Mouse (Mus musculus) spleen, postnatal 36 days (tissue): ENCODE measurements around the gene Sparc.

Experiments
- DNase-seq, 2 experiments: peaks; one replicate each; pipeline ENCODE4 v3.0.0; 2022; ENCODE audit warnings: low spot score in 2 of 2, mixed read lengths in 1 of 2

The Sparc gene

DNA sequence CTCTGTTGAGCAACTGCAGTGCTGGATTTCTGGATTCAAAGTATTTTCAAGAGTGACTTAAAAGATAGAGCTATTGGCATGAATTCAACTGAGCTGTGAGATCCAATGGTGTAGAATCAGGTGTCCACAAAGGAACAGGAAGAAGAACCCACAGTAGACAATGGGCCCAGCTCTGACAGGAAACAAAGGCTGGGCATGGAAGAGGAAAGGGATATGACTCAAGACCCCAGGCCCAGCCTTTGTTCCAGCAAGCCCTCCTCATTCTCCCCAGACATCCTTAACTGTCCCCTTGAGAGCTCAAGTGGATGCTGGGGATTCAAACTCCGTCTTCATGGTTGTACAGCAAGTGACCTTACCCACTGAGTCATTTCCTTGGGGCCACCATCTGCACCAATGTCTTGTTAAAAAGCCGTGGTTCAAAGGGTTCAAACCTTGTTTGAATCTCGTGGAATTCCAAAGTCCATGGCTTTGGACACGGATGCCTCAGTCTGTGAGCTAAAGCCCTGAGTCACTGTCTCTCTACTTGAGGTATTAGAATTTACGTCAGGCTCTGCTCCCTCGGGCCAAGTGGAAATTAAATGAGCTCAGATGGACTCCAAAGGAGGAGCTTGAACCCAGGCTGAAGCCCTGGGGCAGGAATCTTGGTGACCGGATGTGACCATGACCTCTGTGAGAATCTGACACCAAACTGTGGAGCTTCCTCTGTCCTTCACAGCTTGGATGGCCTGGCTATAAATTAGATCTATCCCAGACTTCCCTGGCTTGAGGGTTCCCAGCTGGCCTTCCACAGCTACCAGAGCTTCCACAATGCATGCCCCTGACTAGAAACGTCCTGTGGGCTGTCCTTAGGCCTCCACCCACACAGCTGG is 17.1 kb downstream of the Sparc start:
- DNase-seq, result peak; percentile 21 to 31

DNA sequence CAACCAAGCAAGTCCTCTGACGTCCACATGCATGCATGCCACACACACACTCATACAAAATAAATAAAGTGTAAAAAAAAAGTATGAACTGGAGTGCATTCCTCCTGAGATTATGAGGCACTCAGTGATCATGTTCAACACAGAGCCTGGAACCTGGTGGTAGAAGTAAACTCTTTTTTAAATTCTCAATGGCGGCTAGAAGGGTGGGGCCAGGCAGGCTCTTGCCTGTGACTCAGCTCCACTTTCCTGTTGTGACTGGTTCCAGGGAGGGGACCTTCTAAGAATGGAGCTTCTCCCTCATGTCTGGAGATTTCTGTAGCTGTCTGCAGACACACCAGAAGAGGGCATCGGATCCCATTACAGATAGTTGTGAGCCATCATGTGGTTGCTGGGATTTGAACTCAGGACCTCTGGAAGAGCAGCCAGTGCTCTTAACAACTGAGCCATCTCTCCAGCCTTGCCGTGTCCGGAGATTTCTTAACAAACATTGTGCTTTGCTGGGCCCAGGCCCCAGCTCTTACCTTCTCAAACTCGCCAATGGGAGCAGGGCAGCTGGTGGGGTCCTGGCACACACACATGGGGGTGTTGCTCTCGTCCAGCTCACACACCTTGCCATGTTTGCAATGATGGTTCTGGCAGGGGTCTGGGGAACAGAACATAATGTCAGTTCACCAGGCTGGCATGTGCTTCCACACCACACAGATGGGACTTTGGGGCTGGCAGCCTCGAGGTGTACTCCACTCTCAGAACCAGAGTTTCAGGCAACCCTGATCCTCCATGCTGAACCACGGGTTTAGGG is 18.1 kb downstream of the Sparc start:
- no peak for DNase-seq

DNA sequence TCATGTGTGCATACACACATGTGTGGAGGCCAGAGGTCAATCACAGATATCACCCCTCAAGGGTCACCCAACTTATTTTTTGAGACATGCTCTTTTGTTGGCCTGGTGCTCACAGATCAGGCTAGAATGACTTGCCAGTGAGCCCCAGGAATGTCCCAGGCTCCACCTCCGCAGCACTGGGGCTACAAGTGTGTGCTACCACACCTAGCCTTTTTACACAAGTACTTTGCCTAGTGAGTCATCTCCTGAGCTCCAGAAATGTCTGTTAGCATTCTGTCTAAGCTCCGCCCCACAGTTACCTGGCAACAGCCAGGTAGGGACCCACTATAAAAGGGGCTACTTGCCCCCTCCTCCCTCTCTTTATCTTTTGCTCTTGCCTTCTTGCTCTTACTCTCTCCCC is 22.1 kb downstream of the Sparc start:
- no peak for DNase-seq

DNA sequence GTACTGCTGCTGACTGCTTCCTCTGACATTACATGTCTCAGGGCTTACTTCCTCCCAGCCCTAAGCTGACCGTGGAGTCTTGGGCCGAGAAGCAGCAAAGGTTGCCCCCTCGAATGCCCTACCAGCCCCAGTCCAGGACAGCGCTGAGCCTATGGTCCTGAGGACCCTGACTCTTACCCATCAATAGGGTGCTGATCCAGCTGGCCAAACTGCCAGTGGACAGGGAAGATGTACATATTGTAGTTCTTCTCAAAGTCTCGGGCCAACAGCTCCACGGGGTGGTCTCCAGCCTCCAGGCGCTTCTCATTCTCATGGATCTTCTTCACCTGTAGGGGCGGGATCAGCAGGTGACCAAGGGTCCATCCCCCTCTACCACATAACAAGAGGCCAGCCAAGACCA is 24.6 kb downstream of the Sparc start:
- DNase-seq, result no peak

DNA sequence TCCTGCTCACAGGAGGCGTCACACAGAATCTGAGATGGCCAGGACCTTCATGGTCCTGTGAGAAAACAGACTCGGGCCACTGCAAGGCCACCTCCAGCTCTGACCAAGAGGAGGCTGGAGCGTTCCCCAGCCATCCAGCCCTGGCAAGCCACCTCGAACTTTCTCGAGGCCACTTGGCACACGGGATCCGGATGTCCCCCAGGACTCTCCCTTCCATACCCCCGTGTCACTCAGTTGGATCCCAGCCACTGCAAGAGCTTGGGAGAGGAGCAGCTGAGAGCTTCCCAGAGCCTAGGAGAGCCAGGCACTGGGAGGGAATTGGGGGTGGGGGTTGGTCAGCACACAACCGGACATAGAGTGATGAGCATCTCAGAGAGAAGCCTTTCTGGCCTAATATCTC is 25.5 kb downstream of the Sparc start:
- DNase-seq, result no peak

DNA sequence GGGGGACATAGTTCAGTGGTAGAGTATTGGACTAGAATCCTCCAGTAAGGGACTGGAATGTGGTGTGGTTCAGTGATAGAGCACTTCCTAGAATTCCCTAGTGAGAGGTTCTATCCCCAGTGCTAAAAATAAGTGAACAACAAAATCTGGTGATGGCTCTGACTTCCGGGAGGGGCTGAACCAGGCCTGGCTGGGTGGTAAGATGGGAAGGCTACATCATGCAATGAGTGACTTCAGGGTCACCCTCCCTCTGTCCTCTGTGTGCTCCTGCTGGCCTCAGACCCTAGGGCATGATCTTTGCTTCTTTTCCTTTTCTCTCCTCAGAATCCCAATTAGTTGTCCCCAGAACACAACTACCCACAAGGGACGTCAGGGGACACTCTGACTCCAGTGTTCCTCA is 25.9 kb downstream of the Sparc start:
- no peak for DNase-seq

DNA sequence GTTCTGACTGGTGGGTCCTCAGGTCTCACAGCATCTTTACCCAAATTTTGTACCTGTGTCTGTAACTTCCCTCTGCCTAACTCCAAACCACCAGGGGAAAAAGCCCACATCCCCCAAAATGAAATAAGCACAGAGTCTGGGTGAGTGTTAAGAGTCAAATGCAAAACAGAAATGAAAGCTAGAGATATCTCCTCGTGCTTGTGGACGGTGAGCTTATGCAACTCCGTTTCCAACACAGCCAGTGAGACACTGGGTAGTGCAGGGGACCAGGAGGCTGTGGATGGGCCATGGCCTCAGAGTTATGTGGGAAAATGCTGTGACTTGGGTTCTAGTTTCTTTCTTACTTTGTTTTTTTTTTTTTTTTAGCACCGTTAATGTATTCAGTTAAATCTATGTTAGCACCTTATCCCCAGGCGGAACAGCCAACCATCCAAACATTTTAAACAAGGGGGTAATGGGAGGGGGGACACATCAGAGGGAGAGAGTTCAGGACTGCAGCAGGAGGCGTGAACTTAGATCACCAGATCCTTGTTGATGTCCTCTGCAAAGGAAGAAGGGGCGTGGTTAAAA is 27.8 kb downstream of the Sparc start:
- no peak for DNase-seq

DNA sequence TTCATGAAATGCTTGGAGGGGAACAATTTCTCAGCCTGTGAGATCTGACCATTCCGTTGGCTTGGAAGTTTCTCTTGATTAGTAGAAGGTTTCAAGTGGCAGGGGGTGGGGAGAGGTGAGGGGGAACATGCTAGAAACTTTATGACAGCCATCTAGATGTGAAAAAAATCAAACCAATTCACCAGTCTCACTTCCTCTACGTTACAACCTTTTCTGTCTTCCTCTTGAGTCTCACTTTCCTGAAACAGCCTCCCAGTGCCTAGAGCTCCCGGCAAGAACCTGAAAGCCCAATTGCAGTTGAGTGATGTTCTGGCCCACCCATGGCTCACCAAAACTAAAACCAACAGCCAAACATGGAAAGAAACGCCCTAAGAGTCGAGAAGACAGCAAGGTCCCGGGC is 28.4 kb downstream of the Sparc start:
- DNase-seq, result no peak

DNA sequence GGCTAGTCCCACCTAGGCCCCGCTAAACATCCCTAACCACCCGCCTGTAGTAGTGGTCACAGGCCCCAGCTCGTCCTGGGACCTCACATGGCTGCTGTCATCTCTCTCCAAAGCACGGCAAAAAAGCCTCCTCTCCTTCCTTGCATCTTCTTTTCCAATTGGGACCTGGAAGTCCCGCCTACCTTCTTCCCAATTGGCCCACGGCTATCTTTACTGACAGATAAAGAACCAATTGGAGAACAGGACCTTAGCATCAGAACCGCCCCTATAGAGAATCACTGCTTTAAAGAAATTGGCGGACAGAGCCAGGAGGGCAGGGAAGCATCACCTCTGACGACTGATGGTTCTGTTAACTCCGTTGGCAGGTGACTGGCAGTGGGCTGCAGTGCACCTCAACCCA is 30.5 kb downstream of the Sparc start:
- no peak for DNase-seq

DNA sequence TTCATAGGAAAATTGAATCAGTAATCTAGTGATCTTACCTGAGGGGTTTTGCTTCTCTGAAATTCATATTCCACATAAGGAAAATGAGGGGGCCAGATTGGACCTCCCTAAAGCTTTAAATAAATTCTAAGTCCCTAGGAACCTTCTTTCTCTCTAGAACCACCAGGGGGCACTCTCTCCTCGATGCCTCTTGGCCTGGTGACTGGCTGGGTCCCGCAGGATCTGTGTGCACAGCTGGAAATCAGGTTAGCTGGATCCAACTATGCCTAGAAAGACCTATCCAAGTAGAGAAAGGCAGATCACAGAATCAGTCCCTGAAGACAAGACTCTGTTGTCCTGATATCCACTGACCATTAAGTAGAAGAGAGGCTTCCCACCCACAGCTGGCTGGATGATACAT is 33.2 kb downstream of the Sparc start:
- peak in 1 of 2 experiments; percentile 21 for DNase-seq

DNA sequence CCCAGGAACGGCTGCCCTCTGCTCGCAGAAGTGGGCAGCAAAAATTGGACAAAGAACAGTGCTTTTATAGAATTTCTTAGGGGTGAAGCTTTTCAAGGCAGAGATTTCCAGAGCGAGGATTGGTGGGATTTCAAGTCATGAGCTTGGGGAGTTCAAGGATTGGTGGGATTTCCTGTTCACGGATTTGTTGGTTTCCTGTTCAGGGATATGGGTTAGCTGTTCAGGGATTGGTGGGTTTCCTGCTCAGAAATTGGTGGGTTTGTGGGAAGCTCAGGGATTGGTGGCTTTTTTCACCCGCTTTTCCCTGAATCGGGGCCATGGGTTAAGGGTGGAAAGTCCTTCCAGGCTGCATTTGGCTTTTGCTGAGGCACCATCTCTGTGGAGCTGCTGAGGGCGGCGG is 35.4 kb downstream of the Sparc start:
- DNase-seq, result no peak

DNA sequence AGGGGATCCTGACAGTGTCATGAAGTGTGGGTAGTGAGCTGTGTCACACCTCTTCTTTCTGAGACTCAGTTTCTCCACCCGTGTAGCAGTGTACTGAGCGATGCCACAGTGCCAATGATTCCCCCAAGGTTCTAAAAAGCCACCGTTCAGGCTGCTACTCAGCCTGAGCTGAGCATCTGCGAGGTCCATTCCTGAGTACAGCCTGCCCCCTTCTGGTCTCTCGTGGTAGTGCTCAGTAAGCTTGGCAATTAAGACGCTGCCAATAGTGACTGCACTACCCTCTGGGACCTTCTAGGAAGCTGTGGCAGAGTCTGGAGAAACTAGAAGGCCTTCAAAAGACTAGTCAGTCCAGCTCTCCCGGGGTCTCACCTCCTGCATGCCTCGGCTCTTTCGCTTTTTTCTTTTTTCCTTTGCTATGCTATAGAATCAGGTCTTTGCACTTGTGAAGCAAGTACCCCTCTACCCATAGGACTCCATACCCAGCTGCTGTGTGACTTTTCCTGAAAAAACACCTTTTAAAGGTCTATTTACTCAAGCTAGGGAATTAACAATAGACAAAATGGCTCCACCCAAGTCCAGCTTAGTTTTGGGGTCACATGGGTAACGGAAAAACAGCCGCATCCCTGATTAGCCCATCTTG is 36.4 kb downstream of the Sparc start:
- peak; percentile 48 to 49 for DNase-seq

DNA sequence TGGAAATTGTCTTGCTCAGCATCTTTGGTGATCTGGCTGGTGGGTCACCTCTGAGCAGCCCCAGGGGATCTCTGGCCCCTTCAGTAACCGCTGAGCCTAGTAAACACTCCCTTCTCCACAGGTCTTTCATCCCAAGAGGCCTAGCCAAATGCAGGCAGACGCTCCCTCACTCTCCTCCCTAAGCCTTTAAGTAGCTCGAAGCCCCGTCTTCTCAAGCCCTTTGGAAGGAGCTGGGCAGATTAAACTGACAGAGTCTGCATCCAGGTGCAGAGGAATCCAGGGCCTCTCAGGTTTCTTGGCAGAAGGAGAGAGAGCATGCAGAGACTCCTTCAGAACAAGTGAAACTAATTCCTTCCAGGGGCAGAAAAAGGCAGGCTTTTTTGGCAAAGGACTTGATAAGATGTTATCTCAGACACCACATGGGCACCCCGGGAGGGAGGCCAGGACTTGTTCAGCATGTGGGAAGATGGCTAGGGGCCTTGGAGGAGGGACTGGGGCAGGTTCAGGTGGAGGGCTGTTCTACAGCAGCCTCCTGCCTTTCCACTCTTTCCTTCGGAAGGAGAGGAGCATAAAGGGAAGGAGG is 39.4 kb downstream of the Sparc start:
- no peak for DNase-seq

DNA sequence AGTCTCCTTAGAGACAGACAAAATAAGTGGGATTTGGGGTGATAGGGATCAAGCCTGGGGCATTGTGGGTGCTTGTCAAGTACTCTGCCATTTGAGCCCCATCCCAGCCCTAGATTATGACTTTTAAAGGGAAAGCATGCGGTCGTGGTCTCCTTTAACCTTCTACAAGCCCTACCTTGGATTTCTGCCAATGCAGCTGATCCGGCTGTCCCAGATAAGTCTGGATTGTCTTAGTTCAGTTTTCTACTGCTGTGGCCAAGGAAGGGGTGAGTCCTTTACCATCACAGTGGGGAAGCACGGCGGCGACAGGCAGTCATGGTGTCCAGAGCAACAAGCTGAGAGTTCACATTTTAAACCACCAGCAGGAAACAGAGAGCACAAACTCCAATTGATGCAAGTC is 42.1 kb downstream of the Sparc start:
- no peak for DNase-seq

DNA sequence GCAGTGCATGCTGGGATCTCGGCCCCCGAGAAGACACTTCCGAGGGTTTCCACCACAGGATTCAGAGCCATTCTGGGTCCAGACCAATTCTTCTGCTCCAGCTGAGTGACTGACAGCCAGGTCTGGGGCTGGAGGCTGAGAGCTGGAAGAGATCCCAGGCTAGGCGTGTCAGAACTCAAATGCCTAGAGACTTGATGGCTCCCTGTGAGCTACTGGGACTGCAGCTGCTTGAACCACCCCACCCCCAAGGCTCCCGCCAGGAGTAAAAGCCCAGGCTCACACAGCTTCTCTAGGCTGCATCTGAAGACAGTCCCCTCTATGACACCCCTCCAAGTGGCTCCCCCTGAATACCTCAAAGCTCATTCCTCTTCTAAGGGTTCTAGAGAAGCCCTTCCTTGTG is 44.6 kb downstream of the Sparc start:
- no peak for DNase-seq

DNA sequence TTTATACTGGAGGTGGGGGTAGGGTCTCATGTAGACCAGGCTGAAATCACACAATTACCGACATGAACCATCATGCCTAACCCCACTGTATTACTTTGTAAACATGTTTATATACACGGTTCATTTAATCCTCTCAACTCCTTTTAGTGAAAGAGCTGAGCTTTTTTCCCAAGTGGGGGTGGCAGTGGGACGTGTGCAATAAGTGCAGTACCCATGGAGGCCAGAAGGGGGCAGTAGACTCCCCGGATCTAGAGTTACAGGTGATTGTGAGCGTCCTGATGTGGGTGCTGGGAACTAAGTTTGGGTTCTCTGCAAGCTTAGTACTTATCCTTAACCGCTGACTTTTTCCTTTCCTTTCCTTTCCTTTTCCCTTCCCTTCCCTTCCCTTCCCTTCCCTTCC is 49.1 kb downstream of the Sparc start:
- DNase-seq, result no peak

DNA sequence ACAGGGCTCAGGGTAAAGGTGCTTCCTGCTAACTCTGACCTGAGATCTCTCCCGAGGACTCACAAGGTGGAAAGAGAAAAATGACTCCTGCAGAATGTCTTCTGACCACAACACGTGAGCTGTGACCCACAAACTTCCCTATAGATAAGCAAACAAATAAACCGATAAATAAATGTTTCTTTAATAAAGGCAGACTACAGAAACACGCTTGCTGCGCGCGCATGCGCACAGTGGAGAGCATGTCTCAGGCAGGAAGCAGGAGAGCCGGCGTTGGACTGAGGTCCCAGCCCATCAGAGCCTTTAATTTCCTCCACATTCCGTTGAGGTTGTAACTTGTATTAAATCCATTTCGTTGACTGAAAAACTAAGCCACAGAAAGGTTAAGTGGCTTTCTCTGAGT is 49.6 kb downstream of the Sparc start:
- DNase-seq, result no peak

DNA sequence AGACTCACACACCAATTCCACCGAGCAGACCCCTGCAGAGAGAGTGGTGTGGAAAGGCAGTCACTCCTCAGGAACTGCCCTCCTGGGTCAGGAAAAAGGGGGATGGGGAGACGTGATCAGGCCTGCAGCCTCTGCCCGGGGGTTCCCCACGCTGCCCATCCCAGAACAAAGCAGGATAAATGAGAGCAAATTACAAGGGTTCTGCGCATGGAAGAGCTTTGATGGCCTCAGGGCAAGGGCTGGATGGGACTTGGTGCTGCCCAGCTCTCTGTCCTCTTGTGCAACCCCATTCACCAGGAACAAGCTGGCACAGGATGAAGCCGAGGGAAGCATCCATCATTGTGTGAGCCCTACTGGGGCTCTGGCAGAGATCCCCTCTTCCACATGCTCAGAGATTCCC is 51.0 kb downstream of the Sparc start:
- no peak for DNase-seq

DNA sequence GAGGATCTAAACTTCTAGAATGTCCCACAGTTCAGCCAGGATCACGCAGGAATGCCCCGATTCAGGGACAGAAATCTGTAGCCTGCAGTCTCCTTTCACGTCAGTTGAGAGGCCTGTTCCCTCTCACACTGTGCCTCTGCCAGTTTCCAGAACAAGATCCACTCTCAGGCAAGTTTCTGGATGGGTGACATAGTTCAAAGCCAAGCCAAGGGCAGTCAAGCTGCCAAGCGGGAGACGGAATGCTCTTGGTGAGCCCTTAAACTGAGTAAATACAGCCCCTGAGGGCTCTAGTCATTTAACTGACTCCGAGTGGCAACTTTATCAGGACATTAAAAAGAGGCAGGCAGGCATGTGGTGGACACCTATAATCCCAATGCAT is 53.9 kb downstream of the Sparc start:
- DNase-seq, result no peak

DNA sequence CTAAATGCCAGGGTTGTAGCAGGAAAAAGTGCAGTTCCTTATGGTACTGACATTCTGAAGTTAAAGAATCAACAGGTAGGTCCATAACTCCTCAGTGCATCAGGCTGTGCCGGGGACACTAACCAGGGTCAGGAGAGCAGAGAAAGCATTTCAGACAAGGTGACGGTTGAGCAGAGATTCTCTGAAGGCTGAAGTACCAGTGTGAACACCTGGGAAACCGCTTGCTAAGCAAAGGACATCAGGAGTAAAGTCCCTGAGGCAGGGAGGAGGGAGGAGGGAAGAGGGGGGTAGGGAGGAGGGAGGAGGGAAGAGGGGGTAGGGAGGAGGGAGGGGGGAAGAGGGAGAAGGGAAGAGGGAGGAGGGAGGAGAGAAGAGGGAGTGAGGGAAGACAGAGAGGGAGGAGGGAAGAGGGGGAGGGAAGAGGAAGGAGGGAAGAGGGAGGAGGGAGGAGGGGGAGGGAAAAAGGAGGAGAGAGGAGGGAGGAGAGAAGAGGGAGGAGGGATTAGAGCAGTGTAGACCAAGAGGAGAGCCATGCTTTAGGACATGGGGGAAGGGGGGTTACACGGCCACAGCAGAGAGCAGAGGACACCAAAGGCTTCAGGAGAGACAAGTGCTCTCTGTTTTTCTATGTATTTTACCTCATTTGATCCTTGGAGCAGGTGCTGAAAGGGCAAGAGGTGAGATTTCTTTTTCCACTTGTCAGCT is 54.4 kb downstream of the Sparc start:
- DNase-seq, result no peak

DNA sequence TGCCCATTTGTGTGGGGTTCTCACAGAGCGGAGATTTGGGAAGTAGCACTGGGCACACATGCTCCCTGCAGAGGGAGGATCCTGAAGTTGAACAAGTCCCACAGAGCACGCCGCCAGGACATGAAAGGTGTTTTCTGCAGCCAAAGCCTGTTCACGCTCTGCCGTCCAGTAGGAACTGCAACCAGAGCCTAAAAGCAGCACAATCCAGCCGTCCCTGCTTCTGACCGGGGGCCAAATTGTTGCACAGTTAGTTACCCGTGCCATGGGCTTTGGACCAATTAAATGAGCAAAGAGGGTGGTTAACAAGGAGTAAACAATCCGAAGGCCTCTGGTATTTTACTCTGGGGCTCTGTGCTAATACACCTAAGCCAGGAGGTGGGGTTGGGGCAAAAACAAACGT is 55.2 kb downstream of the Sparc start:
- DNase-seq, result no peak
